Mouse (Mus musculus) G1E (cell line): ENCODE results near the gene Pan3.

Source experiments
- CTCF ChIP-seq: IDR thresholded peaks from 2 replicates; pipeline ENCODE4 v1.5.1; 2012; ENCODE audit warnings: low read depth, low read length, inconsistent platforms, mixed read lengths
- GATA1 ChIP-seq: IDR thresholded peaks from 2 replicates; pipeline ENCODE4 v1.6.1; 2012; ENCODE audit warnings: borderline replicate concordance, low read length, inconsistent platforms, mixed read lengths
- TAL1 ChIP-seq: conservative IDR thresholded peaks from 2 replicates; pipeline ENCODE4 v1.6.1; 2012; ENCODE audit warnings: low read depth, low read length, inconsistent platforms, mixed read lengths

DNA sequence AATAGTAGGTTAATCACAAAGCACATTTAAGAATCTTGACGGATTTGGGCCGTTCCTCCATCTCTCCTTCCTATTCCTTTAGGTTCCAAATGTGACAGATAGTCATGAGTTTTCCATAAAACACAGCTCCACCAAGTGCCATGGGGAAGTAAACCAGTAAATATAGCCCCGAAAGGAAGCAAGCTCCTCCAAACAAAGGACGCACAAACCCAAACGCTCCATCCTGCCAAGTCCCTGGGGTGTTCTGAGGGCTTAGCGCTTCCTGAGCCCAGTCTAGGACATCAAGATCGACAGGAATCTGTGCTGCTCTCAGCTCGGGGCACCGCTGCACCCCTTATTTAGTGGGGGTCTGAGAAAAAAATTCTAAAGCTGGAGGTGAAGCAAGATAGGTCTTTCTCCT is 154.7 kb downstream of the Pan3 start:
- TF ChIP-seq CTCF: no peak
- no peak for TF ChIP-seq TAL1
- no peak for TF ChIP-seq GATA1
